Mouse (Mus musculus): ENCODE data around the gene Ctcf. TPM values are rescaled to one million over a fixed set of nuclear protein-coding genes. Genes with fewer than 3 reads are reported as not detected.

The Ctcf gene
- polyA plus RNA-seq, 1 experiment: 77.0 TPM

GRCm38 (mm10) chr8:105688242-105688752 is 51.9 kb downstream of the Ctcf start:
- TF ChIP-seq CTCF (IDR thresholded peaks at IDR 0.05; ENCODE audit: control insufficient read depth, insufficient read depth, low read length) (no peak), POLR2A (IDR thresholded peaks at IDR 0.05; ENCODE audit: borderline replicate concordance, control insufficient read depth, low read depth, low read length) (no peak)

GRCm38 (mm10) chr8:105689256-105689982 is 53.1 kb downstream of the Ctcf start:
- H3K4me3 ChIP-seq (replicated peaks; ENCODE audit: control insufficient read depth, low read depth, low read length): no peak overlapping the region
- H3K27ac ChIP-seq (ENCODE audit: control insufficient read depth, insufficient read depth, low read depth, low read length, poor library complexity): no peak overlapping the region
- no peak for TF ChIP-seq CTCF (IDR thresholded peaks at IDR 0.05; ENCODE audit: control insufficient read depth, insufficient read depth, low read length)
- TF ChIP-seq POLR2A (IDR thresholded peaks at IDR 0.05; ENCODE audit: borderline replicate concordance, control insufficient read depth, low read depth, low read length): no peak
- H3K4me1 ChIP-seq (ENCODE audit: control insufficient read depth, insufficient read depth, low read length): no peaks in the 10 kb centered on the region; the same call in 1 of the 2 replicates
- whole genome bisulfite sequencing: 91% methylated on average over 35 of the region's 35 CpGs

More at GRCm38 (mm10) chr8:105688242-105688752, 51.9 kb downstream of the Ctcf start:
- 73% methylated on average over 14 of the region's 14 CpGs for WGBS
- H3K27ac ChIP-seq (ENCODE audit: control insufficient read depth, insufficient read depth, low read depth, low read length, poor library complexity): no peak overlapping the region; the same call in 1 of the 2 replicates
- no peaks in the 10 kb centered on the region; the same call in 1 of the 2 replicates for H3K4me1 ChIP-seq (ENCODE audit: control insufficient read depth, insufficient read depth, low read length)
- no peak overlapping the region for H3K4me3 ChIP-seq (replicated peaks; ENCODE audit: control insufficient read depth, low read depth, low read length)

- 94% methylated on average over 9 of the region's 9 CpGs for WGBS
- no peak for TF ChIP-seq CTCF (IDR thresholded peaks at IDR 0.05; ENCODE audit: control insufficient read depth, insufficient read depth, low read length)
- no peak for TF ChIP-seq POLR2A (IDR thresholded peaks at IDR 0.05; ENCODE audit: borderline replicate concordance, control insufficient read depth, low read depth, low read length)
Observed at GRCm38 (mm10) chr8:105689983-105690360, 53.6 kb downstream of the Ctcf start.

GRCm38 (mm10) chr8:105690978-105691377 is 54.6 kb downstream of the Ctcf start:
- no peak overlapping the region; the same call in 1 of the 2 replicates for H3K27ac ChIP-seq (ENCODE audit: control insufficient read depth, insufficient read depth, low read depth, low read length, poor library complexity)
- TF ChIP-seq POLR2A (IDR thresholded peaks at IDR 0.05; ENCODE audit: borderline replicate concordance, control insufficient read depth, low read depth, low read length) (no peak), CTCF (IDR thresholded peaks at IDR 0.05; ENCODE audit: control insufficient read depth, insufficient read depth, low read length) (no peak)
- no peak overlapping the region for H3K4me3 ChIP-seq (replicated peaks; ENCODE audit: control insufficient read depth, low read depth, low read length)
- 60% methylated on average over 14 of the region's 14 CpGs for WGBS
- H3K4me1 ChIP-seq (ENCODE audit: control insufficient read depth, insufficient read depth, low read length): no peaks in the 10 kb centered on the region; the same call in 1 of the 2 replicates

More at GRCm38 (mm10) chr8:105689983-105690360, 53.6 kb downstream of the Ctcf start:
- Histone ChIP-seq H3K4me3 (replicated peaks; ENCODE audit: control insufficient read depth, low read depth, low read length) (no peak overlapping the region), H3K4me1 (ENCODE audit: control insufficient read depth, insufficient read depth, low read length) (no peaks in the 10 kb centered on the region; the same call in 1 of the 2 replicates), H3K27ac (ENCODE audit: control insufficient read depth, insufficient read depth, low read depth, low read length, poor library complexity) (no peak overlapping the region)

- TF ChIP-seq CTCF (IDR thresholded peaks at IDR 0.05; ENCODE audit: control insufficient read depth, insufficient read depth, low read length) (no peak), POLR2A (IDR thresholded peaks at IDR 0.05; ENCODE audit: borderline replicate concordance, control insufficient read depth, low read depth, low read length) (no peak)
- Histone ChIP-seq H3K4me3 (replicated peaks; ENCODE audit: control insufficient read depth, low read depth, low read length) (no peak overlapping the region), H3K27ac (ENCODE audit: control insufficient read depth, insufficient read depth, low read depth, low read length, poor library complexity) (no peak overlapping the region), H3K4me1 (ENCODE audit: control insufficient read depth, insufficient read depth, low read length) (no peaks in the 10 kb centered on the region)
- 83% methylated on average over 11 of the region's 11 CpGs for WGBS
Observed at GRCm38 (mm10) chr8:105692449-105693182, 56.2 kb downstream of the Ctcf start.

- no peak overlapping the region for H3K27ac ChIP-seq (ENCODE audit: control insufficient read depth, insufficient read depth, low read depth, low read length, poor library complexity)
- TF ChIP-seq CTCF (IDR thresholded peaks at IDR 0.05; ENCODE audit: control insufficient read depth, insufficient read depth, low read length): no peak
- no peak for TF ChIP-seq POLR2A (IDR thresholded peaks at IDR 0.05; ENCODE audit: borderline replicate concordance, control insufficient read depth, low read depth, low read length)
- 88% methylated on average over 29 of the region's 30 CpGs for WGBS
- no peaks in the 10 kb centered on the region for H3K4me1 ChIP-seq (ENCODE audit: control insufficient read depth, insufficient read depth, low read length)
- no peak overlapping the region for H3K4me3 ChIP-seq (replicated peaks; ENCODE audit: control insufficient read depth, low read depth, low read length)
Observed at GRCm38 (mm10) chr8:105693648-105694047, 57.3 kb downstream of the Ctcf start.

GRCm38 (mm10) chr8:105694051-105694799 is 57.9 kb downstream of the Ctcf start:
- TF ChIP-seq POLR2A (IDR thresholded peaks at IDR 0.05; ENCODE audit: borderline replicate concordance, control insufficient read depth, low read depth, low read length): no peak
- no peak for TF ChIP-seq CTCF (IDR thresholded peaks at IDR 0.05; ENCODE audit: control insufficient read depth, insufficient read depth, low read length)
- WGBS: 92% methylated on average over 40 of the region's 40 CpGs
- no peak overlapping the region for H3K4me3 ChIP-seq (replicated peaks; ENCODE audit: control insufficient read depth, low read depth, low read length)
- H3K27ac ChIP-seq (ENCODE audit: control insufficient read depth, insufficient read depth, low read depth, low read length, poor library complexity): no peak overlapping the region
- H3K4me1 ChIP-seq (ENCODE audit: control insufficient read depth, insufficient read depth, low read length): no peaks in the 10 kb centered on the region
